Mouse (Mus musculus): ENCODE measurements around the gene Gdf15.

DNA sequence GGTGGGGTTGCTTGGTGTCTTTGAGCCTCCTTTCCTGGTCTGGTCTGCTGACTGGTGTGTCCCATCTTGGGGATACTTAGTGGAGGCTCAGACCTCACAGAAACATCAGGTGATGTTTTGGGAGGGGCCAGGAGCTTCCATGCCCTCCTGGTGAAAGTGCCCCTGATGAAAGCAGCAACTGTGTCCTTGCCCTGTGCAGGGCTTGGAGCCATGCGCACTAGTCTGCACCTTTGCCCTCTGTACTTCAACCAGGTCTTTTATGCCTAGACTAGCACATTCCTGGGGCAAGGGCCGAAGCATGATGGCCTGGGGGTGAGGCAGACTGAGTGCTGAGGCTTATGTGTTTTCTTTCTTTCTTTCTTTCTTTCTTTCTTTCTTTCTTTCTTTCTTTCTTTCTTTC is 33.3 kb upstream of the Gdf15 start:
- TF ChIP-seq GATA1 (IDR thresholded peaks at IDR 0.05; ENCODE audit: borderline replicate concordance, low read length) = no peak
- TF ChIP-seq FLI1 (IDR thresholded peaks at IDR 0.05; ENCODE audit: low read length) = no peak

Data from megakaryocyte, embryonic 14.5 days (primary cell).